13 mouse cellular contexts compared by ENCODE assay signal in the genomic region with DNA sequence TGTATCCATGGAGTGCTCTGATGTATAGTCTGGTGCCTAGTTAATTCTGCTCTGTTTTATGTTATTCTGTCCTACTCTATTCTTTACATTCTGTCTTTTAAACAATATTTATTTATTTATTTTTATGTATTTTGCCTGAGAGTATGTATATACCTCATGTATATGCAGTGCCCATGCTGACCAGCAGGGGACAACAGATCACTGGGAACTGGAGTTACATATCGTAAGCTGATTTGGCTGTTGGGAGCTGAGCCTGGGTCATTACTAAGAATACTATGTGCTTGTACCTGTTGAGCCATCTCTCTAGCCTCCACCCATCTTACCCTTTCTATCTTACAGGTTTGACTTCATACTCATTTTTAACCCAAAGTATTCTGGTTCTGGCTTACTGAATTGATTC.
DNase-seq lines count a peak whose midpoint lies in the region; ATAC-seq and TF ChIP-seq lines count a peak whose summit lies in the region.
"Had no signal": no experiment of that assay in that cellular context is flagged by ENCODE, and none has a peak within 500 bp of the region (broad histone marks: within the 10 kb centered on the region; RNA-seq: fewer than 3 reads in every experiment).

No protein-coding gene starts in this region.

- no peak overlapping the region for H3K4me2 ChIP-seq in kidney, embryonic 15.5 days
- no peak overlapping the region for H3K4me2 ChIP-seq in lung, embryonic 14.5 days
- H3K4me2 ChIP-seq: embryonic facial prominence, embryonic 15.5 days; forebrain, embryonic 12.5 days; heart, embryonic 13.5 days had no signal

- no peaks in the 10 kb centered on the region for H3K9me3 ChIP-seq in kidney, embryonic 15.5 days (replicated peaks)
- no peaks in the 10 kb centered on the region for H3K9me3 ChIP-seq in lung, embryonic 14.5 days (ENCODE audit: low read depth, low read length)
- H3K9me3 ChIP-seq: embryonic facial prominence, embryonic 15.5 days; forebrain, embryonic 12.5 days; heart, embryonic 13.5 days had no signal

- TF ChIP-seq CTCF in lung, embryonic 14.5 days (IDR thresholded peaks at IDR 0.05; ENCODE audit: low read depth): peak; percentile 47
- peak; percentile 33; the same call in 1 of the 2 replicates for TF ChIP-seq CTCF in brain, embryonic 14.5 days (IDR thresholded peaks at IDR 0.05; ENCODE audit: borderline replicate concordance, extremely low read depth, insufficient read depth, insufficient read length)

- no peak overlapping the region for H3K27ac ChIP-seq in kidney, embryonic 15.5 days
- no peak overlapping the region for H3K27ac ChIP-seq in lung, embryonic 14.5 days (ENCODE audit: low read depth)
- H3K27ac ChIP-seq: embryonic facial prominence, embryonic 15.5 days; forebrain, embryonic 12.5 days; heart, embryonic 13.5 days had no signal

- 94% methylated on average over 1 of the region's 1 CpGs for WGBS in kidney, embryonic 15.5 days
- 92% methylated on average over 1 of the region's 1 CpGs for WGBS in lung, embryonic 14.5 days

- TF ChIP-seq POLR2A in brain, embryonic 14.5 days (IDR thresholded peaks at IDR 0.05; ENCODE audit: borderline replicate concordance, extremely low read depth, insufficient read depth, insufficient read length, poor library complexity, severe bottlenecking): no peak

- no peak for ATAC-seq in kidney, embryonic 15.5 days (replicated peaks; ENCODE audit: low FRiP score)
- no peak for ATAC-seq in lung, embryonic 14.5 days (ENCODE audit: insufficient read depth)
- ATAC-seq: activated CD4-positive, CD25-positive, alpha-beta regulatory T cell, adult 4 months had no signal

- H3K4me1 ChIP-seq in kidney, embryonic 15.5 days: no peaks in the 10 kb centered on the region
- no peaks in the 10 kb centered on the region for H3K4me1 ChIP-seq in lung, embryonic 14.5 days (ENCODE audit: insufficient read depth)
- H3K4me1 ChIP-seq: embryonic facial prominence, embryonic 15.5 days; heart, embryonic 13.5 days had no signal

- peak; percentile 22 for DNase-seq in kidney, adult 9 months
- DNase-seq in lung, embryonic 14.5 days: no peak
- no peak for DNase-seq in lung, postnatal 25 days (ENCODE audit: low spot score)
- peak; percentile 58 for DNase-seq in ES-CJ7 (ENCODE audit: low read depth, low spot score)
- no peak for DNase-seq in brain, embryonic 14.5 days (ENCODE audit: low read depth)
- no peak for DNase-seq in embryo, embryonic 11 days
- DNase-seq: adrenal gland, postnatal 36 days; right cerebral cortex, postnatal 14 days had no signal

- H3K4me3 ChIP-seq in kidney, embryonic 15.5 days (replicated peaks): no peak overlapping the region
- H3K4me3 ChIP-seq in lung, embryonic 14.5 days (ENCODE audit: low read depth, low read length): no peak overlapping the region
- H3K4me3 ChIP-seq: embryonic facial prominence, embryonic 15.5 days; forebrain, embryonic 12.5 days; heart, embryonic 13.5 days had no signal

- H3K9ac ChIP-seq in kidney, embryonic 15.5 days: no peak overlapping the region
- no peak overlapping the region for H3K9ac ChIP-seq in lung, embryonic 14.5 days
- H3K9ac ChIP-seq: embryonic facial prominence, embryonic 15.5 days; forebrain, embryonic 12.5 days; heart, embryonic 13.5 days had no signal

- H3K36me3 ChIP-seq in kidney, embryonic 15.5 days: no peaks in the 10 kb centered on the region
- no peaks in the 10 kb centered on the region for H3K36me3 ChIP-seq in lung, embryonic 14.5 days (ENCODE audit: insufficient read depth)
- H3K36me3 ChIP-seq: embryonic facial prominence, embryonic 15.5 days; forebrain, embryonic 12.5 days; heart, embryonic 13.5 days had no signal

- no peaks in the 10 kb centered on the region for H3K27me3 ChIP-seq in kidney, embryonic 15.5 days
- no peaks in the 10 kb centered on the region for H3K27me3 ChIP-seq in lung, embryonic 14.5 days (ENCODE audit: insufficient read depth, low read length)
- H3K27me3 ChIP-seq: embryonic facial prominence, embryonic 15.5 days; forebrain, embryonic 12.5 days; heart, embryonic 13.5 days had no signal

Comparison
In these comparisons a context has a peak if more than half of its experiments do, and no peak if none do; other contexts are left out.
1. DNase-seq: peak in kidney, adult 9 months (single experiment) and ES-CJ7 (single experiment); none in lung, embryonic 14.5 days (single experiment), lung, postnatal 25 days (single experiment), brain, embryonic 14.5 days (single experiment) and embryo, embryonic 11 days (single experiment).